Mouse (Mus musculus): Measurements from ENCODE around the gene Asb8. TPM values are rescaled to one million over a fixed set of nuclear protein-coding genes. Genes with fewer than 3 reads are reported as not detected.

The Asb8 gene
- total RNA-seq, 2 experiments from 2014 or later, result 107 to 122 TPM

Other genes starting within 250 kb of the Asb8 start
- gene Tmem106c, start 201.4 kb downstream of the Asb8 start, total RNA-seq (2021), result 10 to 100 TPM; 16.0 to 16.5 TPM
- under 1 TPM in 1 of 2 experiments, not detected in 1; 0.36 TPM for gene Col2a1, start 160.9 kb downstream of the Asb8 start, total RNA-seq (2021)
- 1,000 to 10,000 TPM in 1 of 2 experiments, 100 to 1,000 TPM in 1; 867 to 1,020 TPM for gene Pfkm, start 73.0 kb downstream of the Asb8 start, total RNA-seq (2021)
- 1 to 10 TPM; 8.5 to 9.5 TPM for gene Senp1, start 71.9 kb downstream of the Asb8 start, total RNA-seq (2021)
- gene Ccdc184, start 1.5 kb upstream of the Asb8 start, total RNA-seq (2021), result under 1 TPM; 0.39 to 0.50 TPM
- gene Olfr288, start 29.9 kb upstream of the Asb8 start, total RNA-seq (2021), result not detected
- not detected for gene Gm44579, start 55.4 kb upstream of the Asb8 start, total RNA-seq (2021)
- gene Olfr287, start 55.4 kb upstream of the Asb8 start, total RNA-seq (2021), result not detected
- not detected for gene Olfr286, start 68.8 kb upstream of the Asb8 start, total RNA-seq (2021)
- not detected for gene H1fnt, start 91.7 kb upstream of the Asb8 start, total RNA-seq (2021)
- gene Zfp641, start 130.5 kb upstream of the Asb8 start, total RNA-seq (2021), result 1 to 10 TPM; 5.7 to 5.8 TPM
- not detected for gene Olfr285, start 151.7 kb upstream of the Asb8 start, total RNA-seq (2021)
- gene Olfr284, start 175.4 kb upstream of the Asb8 start, total RNA-seq (2021), result not detected
- gene Olfr283, start 215.3 kb upstream of the Asb8 start, total RNA-seq (2021), result not detected